Mouse (Mus musculus) cerebellum, postnatal 25 days (tissue): ENCODE data around the gene Srebf2.

Experiments used
- DNase-seq, 2 experiments: peaks; one replicate each; pipeline ENCODE4 v3.0.0; 2021; ENCODE audit warnings: mixed read lengths in 2 of 2

The Srebf2 gene

DNA sequence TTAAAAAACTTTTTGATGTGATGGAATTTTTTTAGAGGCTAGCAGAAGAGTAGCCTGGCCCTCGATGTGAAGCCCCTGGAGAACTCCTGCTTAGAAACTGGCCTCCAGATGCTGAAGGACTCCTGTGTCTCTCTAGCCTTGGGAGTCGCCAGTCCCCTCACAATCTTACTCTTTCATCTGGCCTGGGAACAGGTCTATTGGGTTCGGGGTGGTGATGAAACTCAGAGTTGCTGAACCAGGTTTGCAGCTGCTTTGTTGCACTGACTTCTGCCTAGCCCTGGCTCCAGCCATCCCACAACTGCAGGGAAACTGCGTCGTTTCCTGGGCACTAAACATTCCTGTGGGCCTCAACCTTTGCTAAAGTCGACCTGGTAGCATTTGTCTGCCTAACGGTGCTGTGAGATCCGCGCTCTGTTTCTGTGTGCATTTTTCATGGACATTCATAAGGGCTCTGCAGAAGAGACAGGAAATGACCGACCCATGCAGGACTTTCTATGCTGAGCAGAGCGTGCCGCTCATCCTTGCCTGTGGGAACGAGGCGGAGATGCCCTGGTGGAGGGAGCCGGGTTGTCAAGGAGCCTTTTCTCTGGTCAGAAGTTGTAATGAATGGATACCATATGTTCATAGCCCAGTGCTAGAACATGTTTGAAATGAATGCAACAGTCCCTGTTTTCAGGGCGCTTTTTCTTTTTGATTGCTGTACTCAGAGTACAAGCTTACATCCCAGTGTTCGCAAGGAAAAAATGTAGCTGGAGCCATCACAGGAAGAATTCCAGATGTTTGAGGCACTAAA is 11.5 kb downstream of the Srebf2 start:
- DNase-seq: no peak

DNA sequence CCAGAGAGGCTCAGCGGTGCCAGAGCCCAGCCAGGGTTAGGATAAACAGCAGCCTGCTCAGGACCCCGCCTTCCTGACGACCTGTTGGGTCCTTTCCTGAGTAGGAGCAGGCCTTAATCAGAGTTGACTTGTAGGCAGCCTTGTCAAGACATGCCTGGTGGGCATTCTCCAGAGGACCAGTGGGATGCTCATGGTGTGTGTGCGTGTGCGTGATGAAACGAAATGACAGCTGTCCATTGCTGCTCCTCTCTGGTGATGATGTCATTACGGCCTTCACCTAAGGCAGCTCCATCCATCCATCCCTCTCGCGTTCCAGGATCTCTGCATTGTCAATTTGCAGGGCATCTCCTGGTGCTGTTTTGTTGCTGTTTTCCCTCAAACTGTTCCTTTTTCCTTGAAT is 12.5 kb downstream of the Srebf2 start:
- DNase-seq: no peak

- DNase-seq: no peak
Observed at GRCm38 (mm10) chr15:82160731-82161640, 14.0 kb downstream of the Srebf2 start.

DNA sequence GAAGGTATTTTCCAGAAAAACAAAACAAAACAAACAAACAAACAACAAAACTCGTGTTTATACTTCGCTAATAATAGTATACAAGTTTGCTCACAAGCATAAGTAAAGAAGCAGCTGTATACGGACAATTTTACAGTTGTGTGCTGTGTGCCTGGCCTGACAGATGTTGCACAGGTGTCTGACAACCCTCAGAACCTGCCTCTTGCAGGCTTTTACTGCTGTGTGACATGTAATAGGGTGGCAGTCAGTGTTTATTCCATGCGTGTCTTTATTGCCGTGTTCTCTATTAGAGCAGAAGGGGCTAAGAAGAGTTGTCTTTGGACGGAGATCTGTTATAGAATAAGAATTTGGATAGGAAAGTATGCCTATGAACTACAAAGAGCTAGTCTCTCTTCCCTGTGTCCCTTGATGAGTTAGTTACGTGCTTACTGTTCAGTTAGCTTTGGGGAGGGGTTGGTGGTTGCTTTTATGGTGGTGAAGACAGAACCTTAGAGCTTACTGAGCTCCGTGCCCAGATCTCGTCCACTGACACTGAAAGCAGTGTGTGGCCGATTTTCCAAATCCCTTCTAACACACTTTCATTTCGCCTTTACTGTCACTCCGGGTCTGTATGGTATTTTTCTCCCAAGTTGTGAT is 15.1 kb downstream of the Srebf2 start:
- DNase-seq: no peak

DNA sequence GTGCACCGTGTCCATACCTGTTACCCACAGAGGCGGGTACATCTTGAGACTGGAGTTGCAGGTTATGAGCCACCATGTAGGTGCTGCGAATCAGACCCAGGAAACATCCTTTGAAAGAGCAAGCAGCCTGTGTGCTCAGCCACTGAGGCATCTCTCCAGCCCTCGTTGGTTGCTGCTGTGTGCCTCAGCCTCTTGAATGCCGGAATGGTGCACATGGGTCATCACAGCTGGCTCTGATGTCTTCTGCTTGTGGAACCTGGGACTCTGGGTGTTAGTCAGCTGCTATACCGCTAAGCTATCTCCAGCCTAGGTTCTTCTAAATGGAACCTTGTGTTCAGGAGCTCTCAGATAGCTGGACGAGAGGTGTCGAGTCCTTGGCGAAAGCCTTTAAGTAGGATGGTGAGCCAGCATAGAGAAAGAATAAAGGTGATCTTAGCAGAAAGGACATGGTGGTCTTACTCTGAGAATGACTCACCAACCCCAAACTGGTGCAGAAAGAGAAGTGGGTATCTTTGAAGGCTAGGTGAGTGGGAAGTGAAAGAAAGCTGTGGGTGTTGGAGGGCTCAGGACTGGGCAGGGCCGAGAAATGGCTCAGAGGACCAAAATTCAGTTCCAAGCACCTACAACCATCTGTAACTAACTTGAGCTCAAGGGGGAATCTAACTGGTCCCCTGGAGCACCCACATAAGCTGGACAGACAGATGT is 16.5 kb downstream of the Srebf2 start:
- no peak for DNase-seq

- peak in 1 of 2 experiments; percentile 13 for DNase-seq
Observed at GRCm38 (mm10) chr15:82164061-82164399, 17.0 kb downstream of the Srebf2 start.

DNA sequence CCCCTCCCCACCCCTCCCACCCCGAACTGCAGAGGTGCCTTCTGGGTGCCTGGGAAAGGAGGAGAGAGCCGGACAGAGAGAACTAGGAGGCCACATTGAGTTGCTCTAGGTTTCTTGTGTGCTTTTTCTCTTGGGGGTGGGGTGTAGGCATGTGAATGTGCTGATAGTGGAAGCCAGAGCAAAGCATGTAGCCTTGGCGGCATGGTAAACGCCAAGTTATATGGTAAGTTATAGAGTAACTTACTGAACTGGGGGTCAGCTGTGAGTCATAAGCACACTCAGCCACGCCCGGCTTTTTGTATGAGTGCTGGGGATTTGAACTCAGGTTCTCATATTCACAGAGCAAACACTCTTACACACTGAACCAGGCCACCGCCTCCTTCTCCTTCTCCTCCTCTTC is 17.5 kb downstream of the Srebf2 start:
- DNase-seq: no peak

GRCm38 (mm10) chr15:82165332-82166239 is 18.6 kb downstream of the Srebf2 start:
- peak; percentile 85 to 89 for DNase-seq

GRCm38 (mm10) chr15:82166240-82167100 is 19.5 kb downstream of the Srebf2 start:
- DNase-seq: peak; percentile 35 to 46

DNA sequence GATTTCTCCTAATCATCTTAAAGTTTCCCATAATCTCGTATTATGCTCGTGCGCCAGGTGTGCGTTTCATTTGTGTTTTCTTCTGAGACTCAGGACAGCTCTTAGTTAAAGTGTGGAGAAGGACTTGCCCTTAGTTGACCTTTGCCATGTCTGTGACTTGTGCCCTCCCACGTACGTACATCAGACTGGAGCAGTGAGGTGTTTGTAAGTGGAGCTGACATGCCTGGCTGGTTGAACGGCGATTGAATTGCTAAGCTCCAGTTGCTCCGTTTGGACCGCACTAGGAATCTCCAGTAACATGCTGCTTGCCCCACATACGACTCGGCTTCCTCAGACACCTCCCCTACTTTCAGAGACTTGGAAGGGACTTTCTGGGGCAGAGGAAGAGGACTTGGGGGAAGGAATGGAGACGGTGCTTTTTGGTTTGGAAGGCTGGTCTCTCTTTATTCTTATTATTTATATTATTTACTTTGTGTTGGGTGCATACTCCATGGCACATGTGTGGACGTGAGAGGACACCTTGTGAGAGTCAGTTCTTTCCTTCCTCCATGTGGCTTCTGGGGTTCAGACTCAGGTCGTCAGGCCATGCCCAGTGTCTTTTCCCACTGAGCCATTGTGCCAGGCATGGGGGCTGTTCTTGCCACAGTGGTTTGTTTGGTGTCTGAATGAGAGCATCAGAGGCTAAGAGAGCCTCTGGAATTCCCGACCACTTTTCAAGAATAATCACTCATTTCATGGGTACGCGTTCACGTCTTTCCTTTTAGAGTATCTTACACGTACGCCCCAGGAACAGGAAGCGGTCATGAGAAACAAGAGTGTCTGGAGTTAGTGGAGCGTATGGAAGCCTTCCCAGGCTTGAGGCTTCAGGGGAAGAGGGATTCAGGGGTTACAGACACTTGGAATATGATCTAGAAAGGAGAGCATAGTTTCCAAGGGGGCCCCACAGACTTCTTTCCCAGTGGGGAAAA is 20.5 kb downstream of the Srebf2 start:
- peak in 1 of 2 experiments; percentile 47 for DNase-seq

- DNase-seq: no peak
Observed at GRCm38 (mm10) chr15:82169671-82170070, 22.7 kb downstream of the Srebf2 start.

GRCm38 (mm10) chr15:82170437-82171377 is 23.7 kb downstream of the Srebf2 start:
- DNase-seq: peak; percentile 72 to 74

DNA sequence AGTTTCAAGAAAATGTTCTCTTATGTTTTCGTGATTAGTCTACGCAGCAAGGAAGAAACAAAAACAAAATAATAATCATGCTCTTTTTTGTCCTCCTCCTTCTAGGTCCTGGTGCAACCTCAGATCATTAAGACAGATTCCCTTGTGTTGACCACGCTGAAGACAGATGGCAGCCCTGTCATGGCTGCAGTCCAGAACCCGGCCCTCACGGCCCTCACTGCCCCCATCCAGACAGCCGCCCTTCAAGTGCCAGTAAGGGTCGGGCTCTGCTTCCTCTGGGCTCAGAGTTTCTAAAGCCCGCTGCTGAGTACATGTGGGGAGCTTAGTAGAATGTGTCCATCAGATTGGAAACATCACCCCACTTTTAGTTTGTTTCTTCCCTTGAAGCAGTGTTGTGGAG is 25.7 kb downstream of the Srebf2 start:
- DNase-seq: peak; percentile 83 to 87

DNA sequence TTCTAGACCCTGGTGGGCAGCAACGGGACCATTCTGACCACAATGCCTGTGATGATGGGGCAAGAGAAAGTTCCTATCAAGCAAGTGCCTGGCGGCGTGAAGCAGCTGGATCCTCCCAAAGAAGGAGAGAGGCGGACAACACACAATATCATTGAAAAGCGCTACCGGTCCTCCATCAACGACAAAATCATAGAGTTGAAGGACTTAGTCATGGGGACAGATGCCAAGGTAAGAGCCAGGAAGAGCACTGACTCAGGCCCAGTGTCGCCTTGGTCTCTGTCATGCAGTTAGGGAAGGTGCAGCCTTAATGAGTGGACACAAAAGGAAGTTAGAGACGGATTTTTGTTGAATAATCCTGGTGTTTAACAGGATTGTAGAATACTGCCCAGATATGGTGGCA is 28.1 kb downstream of the Srebf2 start:
- no peak for DNase-seq

- DNase-seq: no peak
Observed at GRCm38 (mm10) chr15:82177743-82178290, 30.8 kb downstream of the Srebf2 start.

GRCm38 (mm10) chr15:82181131-82181530 is 34.1 kb downstream of the Srebf2 start:
- DNase-seq: no peak

GRCm38 (mm10) chr15:82182311-82182710 is 35.3 kb downstream of the Srebf2 start:
- no peak for DNase-seq

DNA sequence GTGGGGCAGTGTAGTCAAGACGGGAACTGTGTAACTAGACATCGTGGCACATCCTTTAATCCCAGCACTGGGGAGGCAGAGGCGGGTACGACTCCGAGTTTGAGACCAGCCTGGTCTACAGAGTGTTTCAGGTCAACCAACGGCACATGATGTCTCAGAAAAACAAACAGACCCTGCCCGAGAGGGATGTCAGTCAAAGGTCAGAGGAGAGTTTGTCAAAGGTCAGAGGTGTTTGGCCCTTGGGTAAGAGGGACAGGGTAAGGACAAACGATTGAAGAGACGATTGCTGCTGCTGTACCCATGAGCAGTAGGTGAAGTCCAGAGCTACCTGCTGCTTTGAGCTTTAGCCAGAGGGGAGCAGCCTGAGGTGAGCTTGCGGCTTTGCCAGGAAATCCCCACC is 36.6 kb downstream of the Srebf2 start:
- no peak for DNase-seq
